Mouse (Mus musculus): ENCODE results near the gene Sdhaf1.

- TF ChIP-seq GATA1 (IDR thresholded peaks at IDR 0.05; ENCODE audit: low read length) = no peak
- no peak for TF ChIP-seq TAL1 (IDR thresholded peaks at IDR 0.05; ENCODE audit: low read length)
These were observed 36.3 kb upstream of the Sdhaf1 start for GRCm38 (mm10) chr7:30360028-30360427.

Measured in erythroblast, embryonic 14.5 days (primary cell).